Mouse (Mus musculus): ENCODE results near the gene Bpifb4. TPM values are rescaled to one million over a fixed set of nuclear protein-coding genes. Genes with fewer than 3 reads are reported as not detected.

Bpifb4 gene
- polyA plus RNA-seq, 1 experiment from 2014 or later: not detected

DNA sequence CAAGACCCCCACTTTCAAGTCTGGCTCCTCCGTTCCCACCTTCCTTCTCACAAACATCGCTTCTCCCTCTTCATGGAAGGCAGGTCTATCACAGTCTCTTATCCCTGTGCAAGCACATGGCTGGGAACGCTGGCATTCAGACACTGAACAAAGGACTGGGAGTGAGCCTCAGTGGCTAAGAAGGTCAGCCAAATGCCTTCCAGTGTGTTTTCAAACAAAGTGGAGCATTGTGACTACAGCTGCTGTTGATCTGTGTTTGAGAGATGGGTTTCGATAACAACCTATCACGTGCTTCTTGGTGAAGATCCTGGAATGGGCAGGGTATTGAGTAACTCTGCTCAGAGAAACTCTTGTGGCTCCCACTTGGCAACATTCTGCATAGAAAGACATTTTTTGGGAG lies 32.2 kb downstream of the Bpifb4 start:
- no peak overlapping the region for H3K4me2 ChIP-seq (ENCODE audit: low read depth)
- H3K9me3 ChIP-seq (ENCODE audit: control insufficient read depth, low read length): no peaks in the 10 kb centered on the region
- no peak overlapping the region for H3K4me3 ChIP-seq (ENCODE audit: low read depth, low read length)
- no peak for DNase-seq (ENCODE audit: low spot score)
- ATAC-seq (ENCODE audit: insufficient read depth, low FRiP score, low TSS enrichment): no peak
- H3K27me3 ChIP-seq (ENCODE audit: control insufficient read depth, insufficient read depth, low read length): no peaks in the 10 kb centered on the region
- H3K9ac ChIP-seq (ENCODE audit: low read length): no peak overlapping the region
- H3K4me1 ChIP-seq (ENCODE audit: control insufficient read depth, insufficient read depth, low read length): no peaks in the 10 kb centered on the region
- WGBS: 80% methylated on average over 5 of the region's 5 CpGs
- H3K27ac ChIP-seq (ENCODE audit: low read depth, low read length): no peak overlapping the region
- H3K36me3 ChIP-seq (ENCODE audit: control insufficient read depth, insufficient read depth, low read length): no peaks in the 10 kb centered on the region

DNA sequence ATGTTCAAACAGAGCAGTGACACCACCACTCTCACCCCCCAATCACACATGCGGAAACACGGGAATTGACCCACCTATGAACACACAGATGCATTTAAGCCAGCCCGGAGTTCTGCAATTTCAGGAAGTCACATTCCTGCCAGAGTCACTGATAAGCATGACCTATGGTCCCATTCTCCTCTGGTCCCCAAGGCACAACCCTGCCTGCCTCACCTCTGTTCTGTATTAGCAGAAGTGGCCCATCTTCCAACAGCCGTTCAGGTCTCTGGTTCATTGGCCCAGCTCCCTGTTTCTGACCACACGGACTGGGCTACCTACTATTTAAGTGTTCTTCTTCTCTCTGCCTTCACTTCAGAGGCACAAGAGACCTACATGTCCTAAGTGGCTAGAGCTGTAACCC lies 36.6 kb downstream of the Bpifb4 start, which contains the start of gene Bpifa6:
Bpifa6 (plus strand) TSS at position 364 of the 400 bp plus-strand sequence.
- no peaks in the 10 kb centered on the region for H3K27me3 ChIP-seq (ENCODE audit: control insufficient read depth, insufficient read depth, low read length)
- H3K4me3 ChIP-seq (ENCODE audit: low read depth, low read length): no peak within 1 kb of the TSS
- no peaks in the 10 kb centered on the region for H3K36me3 ChIP-seq (ENCODE audit: control insufficient read depth, insufficient read depth, low read length)
- DNase-seq (ENCODE audit: low spot score): no peak
- 77% methylated on average over 5 of the region's 5 CpGs for WGBS
- no peak for ATAC-seq (ENCODE audit: insufficient read depth, low FRiP score, low TSS enrichment)
- H3K27ac ChIP-seq (ENCODE audit: low read depth, low read length): no peak within 1 kb of the TSS
- no peaks in the 10 kb centered on the region for H3K4me1 ChIP-seq (ENCODE audit: control insufficient read depth, insufficient read depth, low read length)
- H3K9me3 ChIP-seq (ENCODE audit: control insufficient read depth, low read length): no peaks in the 10 kb centered on the region
- no peak within 1 kb of the TSS for H3K9ac ChIP-seq (ENCODE audit: low read length)
- H3K4me2 ChIP-seq (ENCODE audit: low read depth): no peak within 1 kb of the TSS

DNA sequence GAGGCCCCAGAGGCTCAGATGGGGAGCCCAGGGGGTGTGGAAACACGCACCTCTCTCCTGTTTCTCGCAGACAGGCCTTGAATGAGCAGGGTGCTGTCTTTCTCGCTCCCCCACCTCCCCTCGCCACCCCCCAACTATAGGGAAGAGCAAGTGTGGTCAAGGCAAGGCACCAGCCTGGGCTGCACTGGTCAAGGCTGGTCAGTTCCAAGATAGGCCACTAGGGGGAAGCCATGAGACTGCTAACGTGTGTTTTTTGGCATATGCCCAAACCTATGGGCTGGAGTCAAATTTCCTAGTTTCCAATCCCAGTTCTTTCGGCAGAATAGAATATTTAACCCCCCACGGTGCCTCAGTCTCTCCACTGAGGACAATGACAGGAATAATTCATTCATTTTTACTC lies 57.8 kb downstream of the Bpifb4 start:
- no peaks in the 10 kb centered on the region for H3K9me3 ChIP-seq (ENCODE audit: control insufficient read depth, low read length)
- H3K9ac ChIP-seq (ENCODE audit: low read length): no peak overlapping the region
- DNase-seq (ENCODE audit: low spot score) (peak; percentile 77), ATAC-seq (ENCODE audit: insufficient read depth, low FRiP score, low TSS enrichment) (peak; percentile 48; the same call in 1 of the 2 replicates)
- 9% methylated on average over 7 of the region's 7 CpGs for WGBS
- H3K27me3 ChIP-seq (ENCODE audit: control insufficient read depth, insufficient read depth, low read length): no peaks in the 10 kb centered on the region
- H3K4me3 ChIP-seq (ENCODE audit: low read depth, low read length): no peak overlapping the region
- no peaks in the 10 kb centered on the region for H3K4me1 ChIP-seq (ENCODE audit: control insufficient read depth, insufficient read depth, low read length)
- no peak overlapping the region for H3K27ac ChIP-seq (ENCODE audit: low read depth, low read length)
- no peak overlapping the region for H3K4me2 ChIP-seq (ENCODE audit: low read depth)
- H3K36me3 ChIP-seq (ENCODE audit: control insufficient read depth, insufficient read depth, low read length): no peaks in the 10 kb centered on the region

DNA sequence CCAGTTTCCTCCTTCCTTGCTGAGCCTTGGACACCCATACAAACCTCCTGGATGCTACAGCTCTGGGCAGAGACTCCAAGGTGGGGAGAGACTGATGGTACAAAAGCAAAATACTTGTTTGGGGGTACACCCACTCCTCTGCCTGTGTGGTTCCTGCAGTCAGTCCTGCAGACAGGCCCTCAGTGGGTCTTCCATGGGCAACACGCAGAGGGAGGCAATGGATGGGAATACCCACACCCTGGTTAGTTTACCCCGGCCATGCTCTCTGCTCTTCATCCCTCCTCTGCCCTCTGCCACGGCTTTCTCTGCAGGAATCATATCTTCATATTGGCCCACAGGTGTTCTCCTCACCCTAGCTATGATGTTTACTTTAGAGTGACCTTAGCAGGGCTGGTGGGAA lies 62.5 kb downstream of the Bpifb4 start:
- 84% methylated on average over 3 of the region's 3 CpGs for WGBS

DNA sequence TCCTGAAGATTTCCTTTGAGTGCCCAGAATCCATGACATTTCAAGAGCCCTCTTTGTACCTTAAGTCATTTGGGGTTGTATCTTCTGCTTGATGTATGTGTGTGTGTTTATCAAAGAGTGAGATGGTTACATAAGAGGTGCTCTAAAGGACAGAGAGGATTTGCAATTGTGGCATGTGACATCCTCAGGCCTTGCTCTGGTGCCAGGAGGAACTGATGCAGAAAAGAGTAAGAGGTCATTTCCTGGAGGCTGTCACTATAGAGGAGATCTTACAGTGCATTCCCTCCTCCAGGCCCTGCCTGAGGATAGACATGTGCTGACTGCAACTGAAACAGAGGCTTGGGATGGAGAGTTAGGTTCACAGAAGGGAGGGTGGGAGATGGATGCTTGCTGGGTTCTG lies 63.0 kb downstream of the Bpifb4 start:
- no peak overlapping the region for H3K4me3 ChIP-seq (ENCODE audit: low read depth, low read length)
- no peak overlapping the region for H3K9ac ChIP-seq (ENCODE audit: low read length)
- H3K9me3 ChIP-seq (ENCODE audit: control insufficient read depth, low read length): no peaks in the 10 kb centered on the region
- H3K4me1 ChIP-seq (ENCODE audit: control insufficient read depth, insufficient read depth, low read length): no peaks in the 10 kb centered on the region
- no peaks in the 10 kb centered on the region for H3K27me3 ChIP-seq (ENCODE audit: control insufficient read depth, insufficient read depth, low read length)
- no peaks in the 10 kb centered on the region for H3K36me3 ChIP-seq (ENCODE audit: control insufficient read depth, insufficient read depth, low read length)
- ATAC-seq (ENCODE audit: insufficient read depth, low FRiP score, low TSS enrichment): no peak
- no peak for DNase-seq (ENCODE audit: low spot score)
- H3K4me2 ChIP-seq (ENCODE audit: low read depth): no peak overlapping the region
- no peak overlapping the region for H3K27ac ChIP-seq (ENCODE audit: low read depth, low read length)

More for the DNA sequence above, 62.5 kb downstream of the Bpifb4 start:
- H3K4me2 ChIP-seq (ENCODE audit: low read depth): no peak overlapping the region
- no peaks in the 10 kb centered on the region for H3K4me1 ChIP-seq (ENCODE audit: control insufficient read depth, insufficient read depth, low read length)
- no peaks in the 10 kb centered on the region for H3K27me3 ChIP-seq (ENCODE audit: control insufficient read depth, insufficient read depth, low read length)
- no peak overlapping the region for H3K27ac ChIP-seq (ENCODE audit: low read depth, low read length)
- no peak overlapping the region for H3K4me3 ChIP-seq (ENCODE audit: low read depth, low read length)
- no peaks in the 10 kb centered on the region for H3K36me3 ChIP-seq (ENCODE audit: control insufficient read depth, insufficient read depth, low read length)
- no peak overlapping the region for H3K9ac ChIP-seq (ENCODE audit: low read length)
- ATAC-seq (ENCODE audit: insufficient read depth, low FRiP score, low TSS enrichment) (no peak), DNase-seq (ENCODE audit: low spot score) (no peak)
- H3K9me3 ChIP-seq (ENCODE audit: control insufficient read depth, low read length): no peaks in the 10 kb centered on the region

DNA sequence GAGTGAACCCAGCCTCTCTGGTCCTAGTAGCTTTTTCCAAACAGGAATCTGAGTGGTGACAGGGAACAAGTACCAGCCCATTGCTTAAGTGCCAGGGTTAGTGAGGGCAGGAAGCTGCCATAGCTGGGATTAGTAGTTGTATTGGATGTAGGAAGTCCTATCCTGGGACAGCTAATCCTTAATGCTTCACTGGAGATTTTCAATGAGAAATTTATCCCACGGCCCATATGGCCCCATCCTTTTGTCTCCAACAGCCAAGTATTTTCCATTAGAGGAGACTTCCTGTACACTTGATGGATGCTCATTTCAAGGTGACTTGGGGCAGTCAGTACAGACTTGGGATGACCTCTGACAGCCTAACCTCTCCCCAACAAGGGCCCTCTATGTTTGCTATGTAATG lies 66.4 kb downstream of the Bpifb4 start:
- no peak overlapping the region for H3K4me2 ChIP-seq (ENCODE audit: low read depth)
- 76% methylated on average over 1 of the region's 1 CpGs for WGBS
- no peak overlapping the region for H3K9ac ChIP-seq (ENCODE audit: low read length)
- DNase-seq (ENCODE audit: low spot score): no peak
- H3K27ac ChIP-seq (ENCODE audit: low read depth, low read length): no peak overlapping the region
- no peaks in the 10 kb centered on the region for H3K36me3 ChIP-seq (ENCODE audit: control insufficient read depth, insufficient read depth, low read length)
- no peaks in the 10 kb centered on the region for H3K27me3 ChIP-seq (ENCODE audit: control insufficient read depth, insufficient read depth, low read length)
- no peaks in the 10 kb centered on the region for H3K9me3 ChIP-seq (ENCODE audit: control insufficient read depth, low read length)
- H3K4me1 ChIP-seq (ENCODE audit: control insufficient read depth, insufficient read depth, low read length): no peaks in the 10 kb centered on the region
- no peak for ATAC-seq (ENCODE audit: insufficient read depth, low FRiP score, low TSS enrichment)
- no peak overlapping the region for H3K4me3 ChIP-seq (ENCODE audit: low read depth, low read length)

DNA sequence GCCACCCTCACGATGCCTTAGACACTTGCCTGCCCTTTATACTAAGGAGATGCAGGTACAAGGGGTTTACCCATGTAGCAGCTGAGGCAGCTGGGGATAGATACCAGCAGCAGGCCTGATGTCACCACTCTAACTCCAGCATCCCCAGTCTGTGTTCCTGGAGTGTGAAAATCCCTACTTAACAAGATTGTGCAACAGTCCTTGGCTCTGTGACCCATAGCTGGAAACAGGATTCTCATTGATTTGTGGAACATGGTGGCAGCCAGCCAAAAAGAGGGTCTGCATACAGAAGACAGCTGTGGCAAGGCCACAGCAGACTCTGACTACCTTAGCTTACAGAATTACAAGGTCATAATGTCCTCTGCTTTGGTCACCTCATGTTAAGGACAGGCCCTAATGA lies 67.1 kb downstream of the Bpifb4 start:
- Histone ChIP-seq H3K4me3 (ENCODE audit: low read depth, low read length) (no peak overlapping the region), H3K4me2 (ENCODE audit: low read depth) (no peak overlapping the region), H3K36me3 (ENCODE audit: control insufficient read depth, insufficient read depth, low read length) (no peaks in the 10 kb centered on the region), H3K9ac (ENCODE audit: low read length) (no peak overlapping the region), H3K9me3 (ENCODE audit: control insufficient read depth, low read length) (no peaks in the 10 kb centered on the region), H3K27me3 (ENCODE audit: control insufficient read depth, insufficient read depth, low read length) (no peaks in the 10 kb centered on the region), H3K27ac (ENCODE audit: low read depth, low read length) (no peak overlapping the region), H3K4me1 (ENCODE audit: control insufficient read depth, insufficient read depth, low read length) (no peaks in the 10 kb centered on the region)
- DNase-seq (ENCODE audit: low spot score) (no peak), ATAC-seq (ENCODE audit: insufficient read depth, low FRiP score, low TSS enrichment) (no peak)
- WGBS: 88% methylated on average over 1 of the region's 1 CpGs

DNA sequence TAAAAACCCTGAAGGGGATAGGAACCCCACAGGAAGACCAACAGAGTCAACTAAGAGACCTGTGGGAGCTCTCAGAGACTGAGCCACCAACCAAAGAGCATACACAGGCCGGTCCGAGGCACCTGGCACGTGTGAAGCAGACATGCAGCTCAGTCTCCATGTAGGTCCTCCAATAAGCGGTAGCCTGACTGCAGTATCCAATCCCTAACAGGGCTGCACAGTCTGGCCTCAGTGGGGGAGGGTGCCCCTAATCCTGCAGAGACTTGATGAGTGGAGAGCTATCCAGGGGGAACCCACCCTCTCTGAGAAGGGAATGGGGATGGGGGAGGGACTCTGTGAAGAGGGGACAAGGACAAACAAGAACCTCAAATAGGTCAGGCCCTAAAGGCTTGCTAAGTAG lies 67.7 kb downstream of the Bpifb4 start:
- no peak overlapping the region for H3K4me2 ChIP-seq (ENCODE audit: low read depth)
- no peak overlapping the region for H3K27ac ChIP-seq (ENCODE audit: low read depth, low read length)
- H3K36me3 ChIP-seq (ENCODE audit: control insufficient read depth, insufficient read depth, low read length): no peaks in the 10 kb centered on the region
- H3K4me3 ChIP-seq (ENCODE audit: low read depth, low read length): no peak overlapping the region
- H3K27me3 ChIP-seq (ENCODE audit: control insufficient read depth, insufficient read depth, low read length): no peaks in the 10 kb centered on the region
- no peaks in the 10 kb centered on the region for H3K4me1 ChIP-seq (ENCODE audit: control insufficient read depth, insufficient read depth, low read length)
- DNase-seq (ENCODE audit: low spot score): no peak
- 91% methylated on average over 4 of the region's 4 CpGs for WGBS
- H3K9me3 ChIP-seq (ENCODE audit: control insufficient read depth, low read length): no peaks in the 10 kb centered on the region
- no peak for ATAC-seq (ENCODE audit: insufficient read depth, low FRiP score, low TSS enrichment)
- no peak overlapping the region for H3K9ac ChIP-seq (ENCODE audit: low read length)

DNA sequence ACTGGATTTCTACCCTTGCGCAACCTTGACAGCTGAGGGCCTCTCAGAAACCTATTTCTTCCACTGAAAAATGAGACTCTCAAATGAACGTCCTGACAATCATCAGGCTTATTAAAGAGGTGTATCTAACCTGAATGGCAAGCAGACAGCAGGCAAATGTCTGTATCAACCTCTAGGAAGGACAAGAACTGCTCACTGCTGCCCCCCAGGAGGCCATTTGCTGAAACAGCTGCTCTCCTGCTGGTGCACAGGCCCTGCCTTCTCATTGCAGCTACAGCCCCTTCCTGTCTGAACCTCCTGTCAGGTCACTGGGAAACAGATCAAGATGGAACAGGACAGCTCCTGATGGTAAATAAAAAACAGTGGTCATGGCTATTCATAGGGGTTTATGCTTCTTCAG lies 68.3 kb downstream of the Bpifb4 start:
- DNase-seq (ENCODE audit: low spot score) (no peak), ATAC-seq (ENCODE audit: insufficient read depth, low FRiP score, low TSS enrichment) (no peak)
- no peaks in the 10 kb centered on the region for H3K4me1 ChIP-seq (ENCODE audit: control insufficient read depth, insufficient read depth, low read length)

More for the DNA sequence above, 68.3 kb downstream of the Bpifb4 start:
- Histone ChIP-seq H3K9ac (ENCODE audit: low read length) (no peak overlapping the region), H3K4me2 (ENCODE audit: low read depth) (no peak overlapping the region), H3K27me3 (ENCODE audit: control insufficient read depth, insufficient read depth, low read length) (no peaks in the 10 kb centered on the region), H3K4me3 (ENCODE audit: low read depth, low read length) (no peak overlapping the region), H3K27ac (ENCODE audit: low read depth, low read length) (no peak overlapping the region), H3K36me3 (ENCODE audit: control insufficient read depth, insufficient read depth, low read length) (no peaks in the 10 kb centered on the region), H3K9me3 (ENCODE audit: control insufficient read depth, low read length) (no peaks in the 10 kb centered on the region)
- WGBS: 86% methylated on average over 2 of the region's 2 CpGs

All from neural tube, embryonic 11.5 days (tissue).